Mouse (Mus musculus) embryo, embryonic 9.5 days (tissue): ENCODE data around the gene Tbkbp1.

Experiments used
- DNase-seq: peaks from one replicate; pipeline ENCODE4 v3.0.0-alpha.2; 2017; ENCODE audit errors: extremely low spot score

Gene Tbkbp1

DNA sequence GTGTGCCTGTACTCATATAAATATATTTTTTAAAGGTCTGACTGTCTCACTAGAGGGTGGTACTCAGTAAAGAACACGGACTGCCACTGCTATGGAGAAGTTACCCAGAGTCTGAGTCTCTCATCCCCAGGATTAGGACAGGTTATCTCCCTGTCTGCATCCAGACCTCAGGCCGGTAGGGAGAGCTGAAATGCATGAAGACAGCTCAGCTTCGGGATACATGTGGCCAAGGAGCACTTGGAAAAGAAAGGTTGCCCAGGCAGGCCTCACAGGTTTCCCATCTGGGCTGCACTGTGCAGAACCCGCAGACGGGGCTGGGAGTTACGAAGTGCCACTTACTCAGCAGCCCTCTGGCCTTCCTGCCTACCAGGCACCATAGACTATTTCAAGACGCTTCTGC is 5.7 kb upstream of the Tbkbp1 start:
- DNase-seq: no peak

GRCm38 (mm10) chr11:97152662-97153287 is 1.5 kb upstream of the Tbkbp1 start:
- DNase-seq: no peak

GRCm38 (mm10) chr11:97152023-97152426 is 730 bp upstream of the Tbkbp1 start:
- DNase-seq: peak; percentile 38

DNA sequence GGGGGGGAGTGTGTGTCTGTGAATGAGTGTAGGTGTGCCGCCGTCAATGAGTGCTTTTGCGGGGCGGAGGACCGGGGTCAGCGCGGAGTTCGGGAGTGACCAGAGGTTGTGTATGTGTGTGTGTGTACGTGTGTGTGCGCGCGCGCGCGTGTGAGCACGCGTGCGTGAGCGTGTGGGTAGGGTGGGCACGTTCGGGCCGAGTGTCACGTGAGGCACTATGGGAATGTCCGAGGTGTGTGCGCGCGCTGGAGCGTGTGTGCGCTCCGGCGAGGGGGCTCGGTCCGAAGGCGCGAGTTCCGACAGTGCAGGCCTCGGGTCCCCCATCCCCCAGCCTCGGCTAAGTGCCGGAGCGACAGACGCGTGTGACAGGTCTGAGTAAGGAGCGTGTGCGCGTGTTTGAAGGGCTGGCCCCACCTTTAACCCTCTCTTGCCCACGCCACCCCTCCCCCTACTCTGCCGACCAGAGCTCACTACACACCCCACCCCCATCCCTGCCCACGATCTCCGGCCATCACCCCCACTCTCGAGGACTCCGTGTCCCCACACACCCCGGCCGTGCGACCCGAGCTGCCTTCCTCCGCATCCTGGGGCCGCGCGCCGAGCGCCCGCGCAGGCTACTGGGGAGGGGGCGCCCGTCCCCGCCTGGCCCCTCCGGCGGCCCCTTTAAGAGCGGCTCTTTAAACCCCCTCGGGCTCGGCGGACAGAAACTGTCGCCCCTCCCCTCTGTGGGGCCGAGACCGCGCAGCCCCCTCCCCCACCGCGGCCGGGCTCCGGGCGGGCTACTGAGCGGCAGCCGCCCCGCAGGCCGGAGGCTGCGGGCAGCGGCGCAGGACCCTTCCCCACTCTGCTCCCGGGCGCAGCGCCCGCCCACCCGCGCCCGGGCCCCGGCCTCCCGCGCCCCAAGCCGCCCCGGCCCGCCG is 624 bp downstream of the Tbkbp1 start:
- DNase-seq: peak; percentile 90

GRCm38 (mm10) chr11:97149995-97150410 is 1.3 kb downstream of the Tbkbp1 start:
- DNase-seq: no peak

- DNase-seq: no peak
Measured at GRCm38 (mm10) chr11:97149026-97149425, 2.3 kb downstream of the Tbkbp1 start.

- DNase-seq: no peak
Measured at GRCm38 (mm10) chr11:97148591-97148990, 2.7 kb downstream of the Tbkbp1 start.

GRCm38 (mm10) chr11:97147333-97147732 is 4.0 kb downstream of the Tbkbp1 start:
- no peak for DNase-seq

- peak; percentile 80 for DNase-seq
Measured at GRCm38 (mm10) chr11:97146724-97147123, 4.6 kb downstream of the Tbkbp1 start.

DNA sequence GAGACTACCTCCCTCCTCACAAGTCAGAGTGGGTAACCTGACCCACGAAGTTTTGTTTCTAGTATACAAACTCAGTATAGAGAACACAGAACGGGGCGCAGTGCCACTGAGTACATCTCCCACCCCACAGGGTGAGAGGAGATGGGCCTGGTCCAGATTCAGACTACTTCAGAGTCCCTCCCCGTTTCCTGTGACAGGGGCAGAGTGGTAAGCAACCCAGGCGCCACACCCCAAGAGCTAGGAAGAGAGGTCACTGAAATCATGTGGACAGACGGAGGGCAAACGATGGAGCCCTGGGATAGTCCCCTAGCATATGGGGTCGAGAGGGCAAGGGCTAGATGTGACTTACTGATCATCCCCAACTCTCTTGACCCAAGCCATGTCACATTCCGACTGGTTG is 5.3 kb downstream of the Tbkbp1 start:
- DNase-seq: no peak

GRCm38 (mm10) chr11:97145320-97145719 is 6.0 kb downstream of the Tbkbp1 start:
- no peak for DNase-seq

GRCm38 (mm10) chr11:97143196-97143900 is 7.9 kb downstream of the Tbkbp1 start:
- DNase-seq: no peak

GRCm38 (mm10) chr11:97142159-97142608 is 9.1 kb downstream of the Tbkbp1 start:
- no peak for DNase-seq

DNA sequence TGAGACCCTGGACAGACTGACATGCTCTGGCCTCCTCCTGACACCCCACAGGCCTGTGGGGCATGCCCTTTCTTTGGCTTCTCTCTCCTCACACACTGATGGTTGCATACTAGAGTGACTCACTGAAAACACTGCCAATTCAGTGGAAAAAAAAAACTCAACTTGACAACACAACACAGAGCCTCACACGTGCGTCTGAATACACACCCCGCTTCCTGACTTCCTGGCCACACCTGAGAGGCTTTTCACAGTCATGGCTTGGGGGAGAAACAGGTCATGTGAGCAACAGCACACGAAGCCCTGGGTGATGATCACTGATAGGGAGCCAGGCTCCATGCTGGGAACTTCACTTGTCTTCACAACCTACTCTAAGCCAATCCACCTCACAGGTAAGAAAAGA is 10.5 kb downstream of the Tbkbp1 start:
- no peak for DNase-seq

GRCm38 (mm10) chr11:97139256-97139655 is 12.0 kb downstream of the Tbkbp1 start:
- peak; percentile 43 for DNase-seq

- no peak for DNase-seq
Measured at GRCm38 (mm10) chr11:97138554-97139226, 12.6 kb downstream of the Tbkbp1 start.

GRCm38 (mm10) chr11:97133270-97133669 is 18.0 kb downstream of the Tbkbp1 start:
- no peak for DNase-seq

GRCm38 (mm10) chr11:97132185-97132584 is 19.1 kb downstream of the Tbkbp1 start:
- no peak for DNase-seq

GRCm38 (mm10) chr11:97131683-97132082 is 19.6 kb downstream of the Tbkbp1 start:
- no peak for DNase-seq

DNA sequence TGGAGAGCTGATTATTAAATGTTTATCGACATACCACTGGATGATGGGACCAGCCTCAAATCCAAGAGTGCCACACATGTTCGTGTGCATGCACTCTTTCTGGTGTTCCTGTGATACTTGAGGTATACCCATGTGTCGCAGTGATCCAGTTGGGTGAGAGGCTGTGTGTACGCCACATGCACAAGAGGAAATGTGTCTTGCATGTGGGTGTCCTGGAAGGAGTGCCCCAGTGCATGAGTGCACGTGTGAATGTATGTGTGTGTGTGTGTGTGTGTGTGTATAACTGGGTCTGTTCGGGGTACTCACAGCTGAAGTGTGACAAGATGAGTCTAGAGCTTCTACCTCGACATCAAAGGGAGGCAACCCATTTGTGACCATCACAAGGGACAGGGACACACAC is 21.0 kb downstream of the Tbkbp1 start:
- no peak for DNase-seq

DNA sequence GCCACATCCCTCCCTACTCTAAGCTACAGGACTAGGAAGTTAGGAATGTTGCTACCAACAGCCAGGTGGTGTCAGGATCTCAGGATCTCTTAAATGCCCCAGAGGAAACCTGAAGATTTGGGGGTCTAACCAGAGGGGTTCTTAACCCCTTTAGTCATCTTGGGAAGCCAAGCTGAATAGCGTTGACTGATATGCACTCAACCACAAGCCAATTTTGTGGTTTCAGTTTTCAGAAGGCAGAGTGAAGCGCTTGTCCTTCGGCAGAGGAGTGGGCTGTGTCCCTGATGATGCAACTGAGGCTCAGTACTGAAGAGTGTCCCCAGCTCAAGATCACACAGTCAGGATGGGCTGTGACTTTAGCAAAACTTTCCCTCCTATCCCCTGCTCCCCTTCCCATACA is 22.3 kb downstream of the Tbkbp1 start:
- no peak for DNase-seq
